Mouse (Mus musculus) spleen, postnatal 36 days (tissue): ENCODE data around the gene Rab20.

Source experiments
- DNase-seq, 2 experiments: peaks; one replicate each; pipeline ENCODE4 v3.0.0; 2022; ENCODE audit warnings: low spot score in 2 of 2, mixed read lengths in 1 of 2

The Rab20 gene

GRCm38 (mm10) chr8:11454228-11454627 is 24.3 kb downstream of the Rab20 start:
- DNase-seq: no peak

GRCm38 (mm10) chr8:11452974-11453373 is 25.5 kb downstream of the Rab20 start:
- no peak for DNase-seq

- DNase-seq: peak in 1 of 2 experiments; percentile 14
Measured at GRCm38 (mm10) chr8:11452559-11452958, 26.0 kb downstream of the Rab20 start.

- no peak for DNase-seq
Measured at GRCm38 (mm10) chr8:11452152-11452551, 26.4 kb downstream of the Rab20 start.

GRCm38 (mm10) chr8:11450184-11451113 is 28.1 kb downstream of the Rab20 start:
- DNase-seq: peak; percentile 14 to 18

- DNase-seq: no peak
Measured at GRCm38 (mm10) chr8:11447910-11448570, 30.5 kb downstream of the Rab20 start.

GRCm38 (mm10) chr8:11445790-11446189 is 32.7 kb downstream of the Rab20 start:
- DNase-seq: no peak

- DNase-seq: no peak
Measured at GRCm38 (mm10) chr8:11444216-11444615, 34.3 kb downstream of the Rab20 start.

GRCm38 (mm10) chr8:11443611-11444010 is 34.9 kb downstream of the Rab20 start:
- DNase-seq: no peak

- DNase-seq: no peak
Measured at GRCm38 (mm10) chr8:11441291-11441690, 37.2 kb downstream of the Rab20 start.

GRCm38 (mm10) chr8:11437862-11438261 is 40.6 kb downstream of the Rab20 start:
- no peak for DNase-seq

- DNase-seq: no peak
Measured at GRCm38 (mm10) chr8:11430688-11431087, 47.8 kb downstream of the Rab20 start.

GRCm38 (mm10) chr8:11423091-11423490 is 55.4 kb downstream of the Rab20 start:
- DNase-seq: no peak

- no peak for DNase-seq
Measured at GRCm38 (mm10) chr8:11421968-11422367, 56.5 kb downstream of the Rab20 start.

- no peak for DNase-seq
Measured at GRCm38 (mm10) chr8:11421105-11421504, 57.4 kb downstream of the Rab20 start.

- peak in 1 of 2 experiments; percentile 32 for DNase-seq
Measured at GRCm38 (mm10) chr8:11419645-11420044, 58.9 kb downstream of the Rab20 start.

- DNase-seq: no peak
Measured at GRCm38 (mm10) chr8:11419232-11419631, 59.3 kb downstream of the Rab20 start.

GRCm38 (mm10) chr8:11417762-11418161 is 60.7 kb downstream of the Rab20 start:
- no peak for DNase-seq

GRCm38 (mm10) chr8:11415089-11415488 is 63.4 kb downstream of the Rab20 start:
- no peak for DNase-seq

- no peak for DNase-seq
Measured at GRCm38 (mm10) chr8:11414304-11414703, 64.2 kb downstream of the Rab20 start.

- no peak for DNase-seq
Measured at GRCm38 (mm10) chr8:11412450-11412849, 66.1 kb downstream of the Rab20 start.

GRCm38 (mm10) chr8:11411504-11412124 is 66.9 kb downstream of the Rab20 start:
- DNase-seq: no peak
